Mouse (Mus musculus): Measurements from ENCODE around the gene Gm43191. TPM values are rescaled to one million over a fixed set of nuclear protein-coding genes. Genes with fewer than 3 reads are reported as not detected.
A peak's percentile ranks its signal among the peaks of the same experiment; 100 is the strongest.

Gm43191 gene
- not detected in 2 replicates for polyA plus RNA-seq (2015; fragmentation: Nextera tagmentation; extraction: Ambion mirVana)

- WGBS (ENCODE audit: insufficient replicate concordance): 90% methylated on average over 1 of the region's 1 CpGs
- no peaks in the 10 kb centered on the region for H3K9me3 ChIP-seq (replicated peaks)
- H3K4me2 ChIP-seq: no peak within 1 kb of the TSS
- no peak within 1 kb of the TSS for H3K27ac ChIP-seq (replicated peaks)
- H3K4me1 ChIP-seq (replicated peaks): no peaks in the 10 kb centered on the region
- H3K27me3 ChIP-seq: no peaks in the 10 kb centered on the region
- H3K36me3 ChIP-seq (replicated peaks): peaks cover 28% of the 10 kb centered on the region
- H3K4me3 ChIP-seq (replicated peaks): no peak within 1 kb of the TSS
- ATAC-seq (ENCODE audit: insufficient read depth): no peak
- H3K9ac ChIP-seq: no peak within 1 kb of the TSS
Observed at GRCm38 (mm10) chr3:116681160-116681559, at the start of gene Gm43191. Gene Gm43191 (minus strand): TSS chr3:116681260.

- no peak overlapping the region for H3K9ac ChIP-seq
- ATAC-seq (ENCODE audit: insufficient read depth): no peak
- H3K9me3 ChIP-seq (replicated peaks): no peaks in the 10 kb centered on the region
Observed at GRCm38 (mm10) chr3:116729483-116730174, 48.6 kb upstream of the Gm43191 start.

GRCm38 (mm10) chr3:116726807-116727206 lies 45.7 kb upstream of the Gm43191 start:
- no peaks in the 10 kb centered on the region for H3K27me3 ChIP-seq
- H3K27ac ChIP-seq (replicated peaks): no peak overlapping the region
- H3K4me3 ChIP-seq (replicated peaks): no peak overlapping the region
- no peaks in the 10 kb centered on the region for H3K4me1 ChIP-seq (replicated peaks)
- no peak for ATAC-seq (ENCODE audit: insufficient read depth)
- 42% methylated on average over 9 of the region's 9 CpGs for WGBS (ENCODE audit: insufficient replicate concordance)
- H3K9ac ChIP-seq: no peak overlapping the region
- no peaks in the 10 kb centered on the region for H3K9me3 ChIP-seq (replicated peaks)
- H3K36me3 ChIP-seq (replicated peaks): no peaks in the 10 kb centered on the region
- H3K4me2 ChIP-seq: no peak overlapping the region

More at GRCm38 (mm10) chr3:116729483-116730174, 48.6 kb upstream of the Gm43191 start:
- Histone ChIP-seq H3K36me3 (replicated peaks) (no peaks in the 10 kb centered on the region), H3K4me1 (replicated peaks) (no peaks in the 10 kb centered on the region), H3K27me3 (no peaks in the 10 kb centered on the region), H3K4me2 (no peak overlapping the region), H3K27ac (replicated peaks) (no peak overlapping the region), H3K4me3 (replicated peaks) (no peak overlapping the region)
- WGBS (ENCODE audit: insufficient replicate concordance): 46% methylated on average over 2 of the region's 2 CpGs

- Histone ChIP-seq H3K36me3 (replicated peaks) (no peaks in the 10 kb centered on the region), H3K9me3 (replicated peaks) (no peaks in the 10 kb centered on the region), H3K4me2 (no peak overlapping the region), H3K9ac (no peak overlapping the region), H3K27me3 (no peaks in the 10 kb centered on the region), H3K4me1 (replicated peaks) (no peaks in the 10 kb centered on the region), H3K4me3 (replicated peaks) (no peak overlapping the region), H3K27ac (replicated peaks) (no peak overlapping the region)
- WGBS (ENCODE audit: insufficient replicate concordance): 59% methylated on average over 10 of the region's 10 CpGs
- ATAC-seq (ENCODE audit: insufficient read depth): no peak
Observed at GRCm38 (mm10) chr3:116723496-116724481, 42.7 kb upstream of the Gm43191 start.

GRCm38 (mm10) chr3:116722980-116723379 lies 41.9 kb upstream of the Gm43191 start:
- Histone ChIP-seq H3K4me1 (replicated peaks) (no peaks in the 10 kb centered on the region), H3K9ac (no peak overlapping the region), H3K27me3 (no peaks in the 10 kb centered on the region), H3K27ac (replicated peaks) (no peak overlapping the region), H3K9me3 (replicated peaks) (no peaks in the 10 kb centered on the region), H3K4me3 (replicated peaks) (no peak overlapping the region), H3K4me2 (no peak overlapping the region), H3K36me3 (replicated peaks) (no peaks in the 10 kb centered on the region)
- WGBS (ENCODE audit: insufficient replicate concordance): 42% methylated on average over 4 of the region's 4 CpGs
- ATAC-seq (ENCODE audit: insufficient read depth): no peak

GRCm38 (mm10) chr3:116718951-116719350 lies 37.9 kb upstream of the Gm43191 start:
- no peaks in the 10 kb centered on the region for H3K4me1 ChIP-seq (replicated peaks)
- H3K9me3 ChIP-seq (replicated peaks): no peaks in the 10 kb centered on the region
- WGBS (ENCODE audit: insufficient replicate concordance): 44% methylated on average over 3 of the region's 3 CpGs
- H3K4me2 ChIP-seq: no peak overlapping the region
- no peak overlapping the region for H3K9ac ChIP-seq
- no peaks in the 10 kb centered on the region for H3K27me3 ChIP-seq
- no peak for ATAC-seq (ENCODE audit: insufficient read depth)
- H3K27ac ChIP-seq (replicated peaks): no peak overlapping the region
- H3K36me3 ChIP-seq (replicated peaks): no peaks in the 10 kb centered on the region
- no peak overlapping the region for H3K4me3 ChIP-seq (replicated peaks)

- Histone ChIP-seq H3K27me3 (no peaks in the 10 kb centered on the region), H3K4me2 (peak overlapping the region; percentile 88), H3K27ac (replicated peaks) (no peak overlapping the region), H3K4me1 (replicated peaks) (peaks cover 35% of the 10 kb centered on the region), H3K36me3 (replicated peaks) (no peaks in the 10 kb centered on the region), H3K4me3 (replicated peaks) (peak overlapping the region; percentile 99), H3K9me3 (replicated peaks) (no peaks in the 10 kb centered on the region), H3K9ac (no peak overlapping the region; the same call in 1 of the 2 replicates)
- ATAC-seq (ENCODE audit: insufficient read depth): no peak
- WGBS (ENCODE audit: insufficient replicate concordance): 30% methylated on average over 5 of the region's 5 CpGs
Observed at GRCm38 (mm10) chr3:116713031-116713430, 32.0 kb upstream of the Gm43191 start.

- WGBS (ENCODE audit: insufficient replicate concordance): 5% methylated on average over 8 of the region's 8 CpGs
Observed at GRCm38 (mm10) chr3:116712436-116712881, 31.4 kb upstream of the Gm43191 start, which contains the start of gene Slc35a3. Gene Slc35a3 (minus strand): TSS chr3:116712831.

GRCm38 (mm10) chr3:116711624-116712435 lies 30.8 kb upstream of the Gm43191 start:
- Histone ChIP-seq H3K36me3 (replicated peaks) (peaks cover 3% of the 10 kb centered on the region; the same call in 1 of the 2 replicates), H3K4me2 (peak overlapping the region; percentile 88), H3K4me3 (replicated peaks) (peak overlapping the region; percentile 99), H3K27me3 (no peaks in the 10 kb centered on the region), H3K27ac (replicated peaks) (peak overlapping the region; percentile 94), H3K4me1 (replicated peaks) (peaks cover 35% of the 10 kb centered on the region), H3K9me3 (replicated peaks) (no peaks in the 10 kb centered on the region), H3K9ac (peak overlapping the region; percentile 98)
- peak; percentile 91 for ATAC-seq (ENCODE audit: insufficient read depth)
- WGBS (ENCODE audit: insufficient replicate concordance): under 1% methylated on average over 84 of the region's 85 CpGs

More at GRCm38 (mm10) chr3:116712436-116712881, 31.4 kb upstream of the Gm43191 start, which contains the start of gene Slc35a3:
- peak within 1 kb of the TSS; percentile 94 for H3K27ac ChIP-seq (replicated peaks)
- H3K4me1 ChIP-seq (replicated peaks): peaks cover 35% of the 10 kb centered on the region
- peak within 1 kb of the TSS; percentile 99 for H3K4me3 ChIP-seq (replicated peaks)
- ATAC-seq (ENCODE audit: insufficient read depth): no peak
- no peaks in the 10 kb centered on the region for H3K27me3 ChIP-seq
- no peaks in the 10 kb centered on the region for H3K9me3 ChIP-seq (replicated peaks)
- H3K4me2 ChIP-seq: peak within 1 kb of the TSS; percentile 88
- H3K36me3 ChIP-seq (replicated peaks): no peaks in the 10 kb centered on the region
- peak within 1 kb of the TSS; percentile 98 for H3K9ac ChIP-seq

- H3K27ac ChIP-seq (replicated peaks): peak overlapping the region; percentile 94
- H3K4me2 ChIP-seq: peak overlapping the region; percentile 88
- no peaks in the 10 kb centered on the region for H3K9me3 ChIP-seq (replicated peaks)
- WGBS (ENCODE audit: insufficient replicate concordance): 24% methylated on average over 9 of the region's 9 CpGs
- ATAC-seq (ENCODE audit: insufficient read depth): peak; percentile 32; the same call in 1 of the 2 replicates
- peaks cover 37% of the 10 kb centered on the region for H3K4me1 ChIP-seq (replicated peaks)
- peak overlapping the region; percentile 98 for H3K9ac ChIP-seq
- H3K36me3 ChIP-seq (replicated peaks): peaks cover 10% of the 10 kb centered on the region; the same call in 1 of the 2 replicates
- H3K4me3 ChIP-seq (replicated peaks): peak overlapping the region; percentile 99
- H3K27me3 ChIP-seq: no peaks in the 10 kb centered on the region
Observed at GRCm38 (mm10) chr3:116710941-116711340, 29.9 kb upstream of the Gm43191 start.
